Mouse (Mus musculus): Measurements from ENCODE around the gene Igf2bp3. TPM values are rescaled to one million over a fixed set of nuclear protein-coding genes. Genes with fewer than 3 reads are reported as not detected.

Igf2bp3 gene
- polyA plus RNA-seq, 1 experiment from 2014 or later = 50.5 TPM

DNA sequence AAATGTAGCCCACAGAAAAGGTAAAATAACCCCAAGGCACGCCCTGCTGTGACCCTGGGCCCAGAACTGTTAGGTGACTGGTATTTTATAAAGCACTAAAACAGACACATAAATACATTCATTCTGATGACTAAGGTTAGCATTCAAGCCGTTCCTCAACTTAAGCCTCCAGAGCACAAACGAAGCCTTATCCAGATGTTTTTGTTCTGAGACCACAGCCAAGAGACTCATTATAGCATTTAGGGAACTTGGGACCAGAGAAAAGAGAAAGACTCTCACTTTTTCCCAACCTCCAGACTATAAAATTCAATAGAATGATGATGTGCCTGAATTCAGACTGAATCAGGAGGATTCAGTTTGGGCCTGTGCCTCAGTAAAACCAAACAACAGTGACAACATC, 46.1 kb downstream of the Igf2bp3 start:
- 57% methylated on average over 3 of the region's 3 CpGs for whole genome bisulfite sequencing
- no peaks in the 10 kb centered on the region for H3K9me3 ChIP-seq
- H3K27ac ChIP-seq = no peak overlapping the region
- H3K27me3 ChIP-seq = no peaks in the 10 kb centered on the region
- no peaks in the 10 kb centered on the region for H3K36me3 ChIP-seq
- no peak for ATAC-seq (ENCODE audit: borderline replicate concordance, extremely low read depth, low FRiP score, low TSS enrichment)
- no peaks in the 10 kb centered on the region; the same call in 1 of the 2 replicates for H3K4me1 ChIP-seq
- H3K4me2 ChIP-seq = no peak overlapping the region
- no peak overlapping the region for H3K9ac ChIP-seq
- H3K4me3 ChIP-seq = no peak overlapping the region

DNA sequence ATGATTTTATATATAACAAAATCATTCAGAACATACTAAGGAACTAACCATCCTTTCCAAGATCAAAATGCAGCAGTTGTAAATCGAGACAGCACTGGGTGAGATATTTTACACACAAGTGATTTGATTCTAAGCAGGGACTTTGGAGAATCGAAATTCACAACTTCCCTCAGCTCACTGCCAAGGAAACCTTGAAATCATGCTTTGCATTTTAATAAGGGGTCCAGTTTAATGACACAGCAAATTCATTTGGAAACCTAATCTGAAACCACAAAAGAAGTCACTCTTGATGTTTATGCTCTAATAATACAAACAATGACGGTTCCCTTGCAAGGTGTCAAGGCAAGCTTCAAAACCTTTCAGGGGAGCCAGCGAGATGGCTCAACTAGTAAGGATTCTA, 47.4 kb downstream of the Igf2bp3 start:
- no peaks in the 10 kb centered on the region for H3K36me3 ChIP-seq
- no peak overlapping the region for H3K4me3 ChIP-seq
- no peak overlapping the region for H3K4me2 ChIP-seq
- H3K4me1 ChIP-seq = peaks cover 5% of the 10 kb centered on the region; the same call in 1 of the 2 replicates
- H3K9ac ChIP-seq = no peak overlapping the region
- 67% methylated on average over 4 of the region's 4 CpGs for WGBS
- no peak overlapping the region for H3K27ac ChIP-seq
- ATAC-seq (ENCODE audit: borderline replicate concordance, extremely low read depth, low FRiP score, low TSS enrichment) = no peak
- H3K27me3 ChIP-seq = no peaks in the 10 kb centered on the region
- H3K9me3 ChIP-seq = no peaks in the 10 kb centered on the region

DNA sequence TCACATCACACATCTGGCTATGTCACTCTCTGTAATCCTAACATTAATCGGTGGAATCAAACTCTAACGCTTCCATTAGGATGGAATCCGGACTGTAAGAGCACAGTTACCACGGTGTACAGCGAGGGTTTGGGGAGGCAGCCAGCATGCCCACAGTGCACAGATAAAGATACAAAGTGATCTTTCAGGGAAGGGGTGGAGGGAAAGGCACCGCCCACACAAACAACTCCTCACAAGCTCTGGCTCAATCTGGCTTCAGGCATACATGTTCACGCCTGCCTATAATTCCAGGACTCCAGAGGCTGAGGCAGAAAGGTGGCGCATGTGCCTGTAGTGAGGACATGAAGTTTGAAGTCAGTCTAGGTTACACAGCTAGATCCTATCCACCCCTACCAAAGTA, 48.4 kb downstream of the Igf2bp3 start:
- 79% methylated on average over 8 of the region's 8 CpGs for WGBS

DNA sequence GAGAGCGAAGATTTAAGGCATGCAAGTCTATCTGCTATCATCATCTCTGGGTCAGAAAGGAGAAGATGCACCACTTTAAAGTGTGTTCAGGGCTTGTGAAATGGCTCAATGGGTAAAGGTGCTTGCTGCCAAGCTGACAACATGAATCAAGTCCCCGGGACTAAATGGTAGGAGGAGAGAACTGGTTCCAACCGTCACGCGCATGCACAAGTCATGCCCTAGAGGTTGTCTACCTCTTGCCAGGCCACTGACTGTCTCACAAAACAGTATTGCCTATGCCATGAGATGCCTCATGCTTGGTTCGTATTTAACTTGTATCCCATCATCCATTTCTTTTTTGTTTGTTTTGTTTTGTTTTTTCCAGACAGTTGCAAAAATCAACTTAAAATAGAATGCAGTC, 48.9 kb downstream of the Igf2bp3 start:
- H3K9me3 ChIP-seq = no peaks in the 10 kb centered on the region
- H3K36me3 ChIP-seq = no peaks in the 10 kb centered on the region
- H3K27me3 ChIP-seq = no peaks in the 10 kb centered on the region
- no peak overlapping the region for H3K27ac ChIP-seq
- no peak overlapping the region for H3K4me3 ChIP-seq
- no peak for ATAC-seq (ENCODE audit: borderline replicate concordance, extremely low read depth, low FRiP score, low TSS enrichment)
- no peak overlapping the region for H3K9ac ChIP-seq
- 88% methylated on average over 6 of the region's 6 CpGs for WGBS
- H3K4me1 ChIP-seq = peaks cover 5% of the 10 kb centered on the region; the same call in 1 of the 2 replicates
- H3K4me2 ChIP-seq = no peak overlapping the region

More for the DNA sequence above, 48.4 kb downstream of the Igf2bp3 start:
- no peak overlapping the region for H3K9ac ChIP-seq
- no peak overlapping the region for H3K4me2 ChIP-seq
- H3K9me3 ChIP-seq = no peaks in the 10 kb centered on the region
- no peak overlapping the region for H3K4me3 ChIP-seq
- no peak overlapping the region for H3K27ac ChIP-seq
- H3K4me1 ChIP-seq = peaks cover 5% of the 10 kb centered on the region; the same call in 1 of the 2 replicates
- no peaks in the 10 kb centered on the region for H3K27me3 ChIP-seq
- ATAC-seq (ENCODE audit: borderline replicate concordance, extremely low read depth, low FRiP score, low TSS enrichment) = no peak
- no peaks in the 10 kb centered on the region for H3K36me3 ChIP-seq

DNA sequence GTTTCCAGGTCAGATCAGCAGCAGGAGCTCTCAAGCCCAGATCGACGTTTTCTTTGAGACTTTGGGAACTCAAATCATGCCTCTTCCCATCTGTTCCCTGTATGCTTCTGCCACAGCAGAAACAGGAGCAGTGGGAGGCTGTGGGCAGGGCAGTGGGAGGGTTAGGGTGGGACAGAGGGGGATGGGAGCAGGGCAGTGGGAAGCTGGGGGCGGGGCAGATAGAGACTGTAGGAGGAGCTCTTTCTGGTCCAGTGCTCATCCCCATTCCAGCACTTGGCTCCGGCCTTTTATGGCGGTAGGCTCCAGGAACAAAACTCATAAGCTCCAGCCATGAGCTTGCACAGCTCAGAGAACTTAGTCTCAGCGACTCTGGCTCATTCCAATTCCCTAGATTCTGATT, 49.7 kb downstream of the Igf2bp3 start:
- H3K4me1 ChIP-seq = peaks cover 5% of the 10 kb centered on the region; the same call in 1 of the 2 replicates
- no peak overlapping the region for H3K27ac ChIP-seq
- no peak overlapping the region for H3K9ac ChIP-seq
- H3K27me3 ChIP-seq = no peaks in the 10 kb centered on the region
- no peak overlapping the region for H3K4me2 ChIP-seq
- H3K9me3 ChIP-seq = no peaks in the 10 kb centered on the region
- 54% methylated on average over 6 of the region's 6 CpGs for WGBS
- no peak overlapping the region for H3K4me3 ChIP-seq
- ATAC-seq (ENCODE audit: borderline replicate concordance, extremely low read depth, low FRiP score, low TSS enrichment) = no peak
- H3K36me3 ChIP-seq = no peaks in the 10 kb centered on the region

DNA sequence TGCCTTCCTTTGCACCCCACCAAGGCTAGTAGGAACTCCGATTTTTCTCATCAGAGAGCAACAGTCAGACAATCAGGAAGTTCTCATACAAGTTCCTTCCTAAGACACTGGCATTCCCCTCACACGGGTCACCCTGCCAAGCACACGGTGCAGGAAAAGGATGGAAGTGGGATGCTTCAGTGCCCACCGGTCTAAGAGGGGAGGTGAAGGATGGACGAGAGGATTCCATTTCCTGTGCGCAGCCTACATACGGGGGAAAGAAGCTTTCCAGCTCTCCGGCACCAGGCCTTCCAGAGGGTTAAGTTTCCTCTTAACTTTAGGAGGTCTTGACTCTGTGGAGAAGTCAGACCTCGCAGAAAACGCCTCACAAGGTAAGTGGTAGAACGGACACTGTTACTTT, 50.1 kb downstream of the Igf2bp3 start:
- no peaks in the 10 kb centered on the region for H3K36me3 ChIP-seq
- no peaks in the 10 kb centered on the region for H3K9me3 ChIP-seq
- no peak overlapping the region for H3K4me3 ChIP-seq
- no peak overlapping the region for H3K27ac ChIP-seq
- H3K9ac ChIP-seq = no peak overlapping the region
- H3K27me3 ChIP-seq = no peaks in the 10 kb centered on the region
- WGBS = 70% methylated on average over 11 of the region's 11 CpGs
- ATAC-seq (ENCODE audit: borderline replicate concordance, extremely low read depth, low FRiP score, low TSS enrichment) = no peak
- peaks cover 9% of the 10 kb centered on the region; the same call in 1 of the 2 replicates for H3K4me1 ChIP-seq
- H3K4me2 ChIP-seq = no peak overlapping the region

DNA sequence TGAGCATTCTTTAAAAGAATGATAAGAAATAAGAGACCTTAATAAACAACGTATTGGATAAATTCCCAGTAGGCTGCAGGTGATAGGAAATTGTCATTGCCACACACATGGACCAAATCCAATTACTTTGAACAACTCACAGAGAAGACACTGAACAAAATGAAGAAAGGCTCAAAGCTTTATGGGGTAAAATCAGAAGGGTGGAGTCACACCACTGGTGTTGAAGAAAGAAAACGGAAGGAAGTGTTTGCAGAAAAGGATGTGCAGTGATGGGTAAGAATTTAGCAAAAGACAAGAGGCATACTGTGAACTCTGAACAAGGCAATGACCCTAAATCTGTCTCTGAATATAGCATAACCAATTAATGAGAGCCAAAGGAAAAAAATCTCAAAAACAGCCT, 54.8 kb downstream of the Igf2bp3 start:
- Histone ChIP-seq H3K4me3 (no peak overlapping the region), H3K27me3 (no peaks in the 10 kb centered on the region), H3K9me3 (no peaks in the 10 kb centered on the region), H3K4me1 (peaks cover 35% of the 10 kb centered on the region), H3K36me3 (no peaks in the 10 kb centered on the region), H3K9ac (no peak overlapping the region), H3K27ac (no peak overlapping the region), H3K4me2 (no peak overlapping the region)
- WGBS = 45% methylated on average over 2 of the region's 2 CpGs
- no peak for ATAC-seq (ENCODE audit: borderline replicate concordance, extremely low read depth, low FRiP score, low TSS enrichment)

DNA sequence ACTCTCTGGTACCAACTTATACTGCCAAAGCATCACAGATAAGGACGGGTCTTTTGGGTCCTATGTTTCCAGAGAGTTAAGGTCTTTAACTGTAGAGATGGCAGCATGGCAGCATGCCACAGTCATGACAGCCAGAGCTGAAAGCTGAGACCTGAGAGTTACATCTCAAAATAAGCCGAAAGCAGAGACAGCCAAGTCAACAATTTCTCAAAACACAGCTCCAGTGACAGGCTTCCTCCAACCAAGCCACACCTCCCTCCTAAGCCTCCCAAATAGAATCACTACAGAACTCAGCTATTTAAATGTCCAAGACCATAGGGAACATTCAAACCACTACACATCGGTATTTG, 58.0 kb downstream of the Igf2bp3 start:
- no peak overlapping the region; the same call in 1 of the 2 replicates for H3K27ac ChIP-seq
- no peak overlapping the region for H3K9ac ChIP-seq
- peak; percentile 35; the same call in 1 of the 2 replicates for ATAC-seq (ENCODE audit: borderline replicate concordance, extremely low read depth, low FRiP score, low TSS enrichment)
- 52% methylated on average over 3 of the region's 3 CpGs for WGBS
- no peaks in the 10 kb centered on the region for H3K27me3 ChIP-seq
- no peak overlapping the region for H3K4me2 ChIP-seq
- no peak overlapping the region for H3K4me3 ChIP-seq
- H3K9me3 ChIP-seq = no peaks in the 10 kb centered on the region
- H3K4me1 ChIP-seq = peaks cover 36% of the 10 kb centered on the region
- H3K36me3 ChIP-seq = no peaks in the 10 kb centered on the region

DNA sequence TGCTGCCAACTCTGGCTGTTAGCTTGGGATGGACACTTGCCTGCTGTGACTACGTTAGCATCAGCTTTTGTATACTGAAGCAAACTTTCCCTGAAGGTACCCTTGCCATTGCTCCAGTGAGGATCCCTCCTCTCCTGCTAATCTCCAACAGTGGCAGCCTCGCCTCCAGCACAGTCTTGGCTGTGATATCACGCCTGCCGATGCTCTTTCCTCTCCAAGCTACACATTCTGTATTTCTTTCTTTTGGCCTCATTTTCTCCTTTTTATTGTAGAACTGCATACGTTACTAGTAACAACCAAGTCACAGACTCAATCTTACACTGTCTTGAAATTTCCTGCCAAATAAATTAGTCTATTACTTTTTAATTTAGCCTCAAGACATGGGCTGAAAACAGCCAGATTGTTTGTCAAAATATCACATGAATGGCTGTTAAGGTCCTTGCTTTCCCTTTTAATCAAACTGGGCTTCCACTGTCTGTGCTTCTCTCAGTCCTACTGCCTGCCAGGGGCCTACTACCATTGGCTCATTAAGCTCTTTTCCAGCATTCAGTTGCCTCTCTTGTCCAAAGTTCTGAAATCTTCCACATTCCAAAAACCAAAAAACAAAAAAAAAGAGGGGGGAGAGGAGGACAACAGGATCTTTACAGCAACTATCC, 58.5 kb downstream of the Igf2bp3 start:
- Histone ChIP-seq H3K4me3 (no peak overlapping the region), H3K9me3 (no peaks in the 10 kb centered on the region), H3K9ac (no peak overlapping the region), H3K27me3 (no peaks in the 10 kb centered on the region), H3K27ac (no peak overlapping the region), H3K36me3 (no peaks in the 10 kb centered on the region), H3K4me2 (no peak overlapping the region), H3K4me1 (peaks cover 41% of the 10 kb centered on the region)
- 85% methylated on average over 5 of the region's 5 CpGs for WGBS
- ATAC-seq (ENCODE audit: borderline replicate concordance, extremely low read depth, low FRiP score, low TSS enrichment) = no peak

DNA sequence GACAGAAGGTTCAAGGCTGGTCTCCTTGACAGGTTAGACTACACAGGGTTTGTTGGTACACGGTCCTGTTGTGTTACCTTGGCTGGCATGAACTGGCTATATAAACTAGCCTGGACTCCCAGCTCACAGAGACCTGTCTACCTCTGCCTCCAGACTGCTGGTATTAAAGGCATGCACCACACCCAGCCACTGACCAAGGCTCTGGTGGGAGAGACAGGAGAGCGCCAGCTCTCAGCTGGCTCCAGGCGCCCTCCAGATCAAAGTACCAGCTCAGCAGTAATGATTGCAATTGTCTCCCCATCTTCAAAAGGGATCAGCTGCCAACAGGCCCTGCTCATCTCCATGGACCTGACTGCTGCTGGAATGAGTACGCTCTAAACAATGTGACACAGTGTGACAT, 63.3 kb downstream of the Igf2bp3 start:
- ATAC-seq (ENCODE audit: borderline replicate concordance, extremely low read depth, low FRiP score, low TSS enrichment) = no peak
- Histone ChIP-seq H3K9me3 (no peaks in the 10 kb centered on the region), H3K27ac (no peak overlapping the region), H3K4me3 (no peak overlapping the region), H3K4me1 (peaks cover 47% of the 10 kb centered on the region), H3K27me3 (no peaks in the 10 kb centered on the region), H3K4me2 (no peak overlapping the region), H3K36me3 (no peaks in the 10 kb centered on the region), H3K9ac (no peak overlapping the region)
- whole genome bisulfite sequencing = 68% methylated on average over 4 of the region's 4 CpGs

DNA sequence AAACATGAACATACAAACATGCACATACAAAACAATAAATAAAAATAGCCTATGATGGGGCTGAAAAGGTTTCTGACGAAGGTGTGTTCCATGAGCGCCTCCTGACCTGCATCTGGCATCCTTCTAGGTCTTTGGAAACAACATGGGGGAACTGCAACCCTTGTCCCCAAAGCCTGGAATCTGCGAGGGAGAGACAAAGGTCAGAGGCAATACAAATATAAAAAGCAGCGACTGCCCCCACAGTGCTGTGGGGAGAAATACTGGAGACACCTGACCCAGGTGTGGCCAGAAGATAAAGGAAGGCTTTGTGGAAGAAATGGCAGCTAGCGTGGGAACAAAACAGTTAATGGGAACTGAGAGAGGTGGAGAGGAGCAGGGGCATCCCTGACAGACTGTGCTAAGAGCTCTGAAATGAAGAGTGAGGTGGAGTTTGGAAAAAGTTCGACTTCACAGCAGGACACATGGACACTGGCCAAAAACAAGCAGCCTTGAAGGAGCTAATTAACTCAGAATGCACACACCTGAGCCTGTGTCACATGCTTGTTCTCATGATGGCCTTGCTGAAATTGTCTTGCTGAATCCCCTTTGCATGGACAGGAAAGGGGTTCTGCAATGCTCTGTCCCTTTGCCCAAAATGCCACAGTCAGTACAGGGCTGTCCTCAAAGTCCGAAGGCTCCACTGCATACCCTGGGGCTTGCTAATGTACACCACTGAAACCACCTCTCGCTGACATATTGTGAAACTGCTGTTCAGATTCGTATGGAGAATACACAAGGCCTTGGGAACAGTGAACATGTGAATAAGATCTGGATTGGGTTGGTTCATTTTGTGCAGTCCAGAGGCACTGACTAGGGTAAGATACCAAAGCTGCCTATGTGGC, 64.2 kb downstream of the Igf2bp3 start:
- 0 out of 2 replicates have a peak, but pooled peaks have one; percentile 29 for ATAC-seq (ENCODE audit: borderline replicate concordance, extremely low read depth, low FRiP score, low TSS enrichment)
- WGBS = 65% methylated on average over 9 of the region's 9 CpGs
- Histone ChIP-seq H3K27ac (no peak overlapping the region; the same call in 1 of the 2 replicates), H3K4me3 (no peak overlapping the region), H3K4me1 (peaks cover 38% of the 10 kb centered on the region), H3K4me2 (no peak overlapping the region), H3K9ac (no peak overlapping the region), H3K27me3 (no peaks in the 10 kb centered on the region), H3K36me3 (no peaks in the 10 kb centered on the region), H3K9me3 (no peaks in the 10 kb centered on the region)
